Mouse (Mus musculus) intestine, postnatal 0 days (tissue): Measurements from ENCODE around the gene Rnf144b. TPM values are rescaled to one million over a fixed set of nuclear protein-coding genes. Genes with fewer than 3 reads are reported as not detected.

Experiments used
- ATAC-seq: fragments of 200-750 bp; cut with Nextera tagmentation; 2 replicates; pipeline ENCODE4 v1.8.0; 2017; ENCODE audit warnings: mild to moderate bottlenecking, moderate TSS enrichment, moderate library complexity
- H3K27ac ChIP-seq: fragments of 300-500 bp; sonication (generic); 2 replicates; pipeline ENCODE4 v1.5.1; 2014; ENCODE audit warnings: mild to moderate bottlenecking, low read depth, low read length, moderate library complexity
- H3K27me3 ChIP-seq: fragments of 300-500 bp; sonication (generic); replicated peaks from 2 replicates; pipeline ENCODE4 v1.6.1; 2014; ENCODE audit warnings: low read length, mixed read lengths; ENCODE audit not compliant: control insufficient read depth, insufficient read depth
- H3K36me3 ChIP-seq: fragments of 300-500 bp; sonication (generic); 2 replicates; pipeline ENCODE4 v1.6.1; 2014; ENCODE audit warnings: mild to moderate bottlenecking, moderate library complexity; ENCODE audit not compliant: control insufficient read depth, insufficient read depth
- H3K4me1 ChIP-seq: fragments of 300-500 bp; sonication (generic); replicated peaks from 2 replicates; pipeline ENCODE4 v1.6.1; 2014; ENCODE audit warnings: antibody characterized with exemption, low read length, mixed read lengths; ENCODE audit not compliant: control insufficient read depth, insufficient read depth
- H3K4me2 ChIP-seq: fragments of 300-500 bp; sonication (generic); replicated peaks from 2 replicates; pipeline ENCODE4 v1.6.1; 2014; ENCODE audit warnings: low read depth, mild to moderate bottlenecking, moderate library complexity
- H3K4me3 ChIP-seq: fragments of 300-500 bp; sonication (generic); 2 replicates; pipeline ENCODE4 v1.5.1; 2014; ENCODE audit warnings: low read depth, low read length
- H3K9ac ChIP-seq: fragments of 300-500 bp; sonication (generic); 2 replicates; pipeline ENCODE4 v1.6.1; 2014; ENCODE audit warnings: mild to moderate bottlenecking, low read depth, low read length
- H3K9me3 ChIP-seq: fragments of 300-500 bp; sonication (generic); 2 replicates; pipeline ENCODE4 v1.6.1; 2016; ENCODE audit warnings: mixed run types; ENCODE audit not compliant: control insufficient read depth
- CTCF ChIP-seq: sonication (generic); IDR thresholded peaks from 2 replicates; pipeline ENCODE4 v1.5.1; 2016; ENCODE audit warnings: low read depth, mild to moderate bottlenecking, control low read depth, antibody characterized with exemption, moderate library complexity
- WGBS: fragments of 180-500 bp; shearing (Covaris S2); extraction: QIAGEN DNeasy Blood & Tissue Kit; methylation state at CpG from one replicate; pipeline ENCODE4 v1.1.7; 2014; 5-methylcytosine and 5-hydroxymethylcytosine counted together
- polyA plus RNA-seq: library from polyadenylated mRNA; unstranded; fragments of >200 nt; fragmentation: Nextera tagmentation; extraction: Ambion mirVana; gene quantifications from 2 replicates; pipeline ENCODE4 v1.2.1, GENCODE M21; 2015

Gene Rnf144b
- polyA plus RNA-seq, 1 experiment from 2014 or later, result 1.7 TPM

- no peak for ATAC-seq
- no peak for TF ChIP-seq CTCF
Measured at GRCm38 (mm10) chr13:47215815-47216585, 93.5 kb downstream of the Rnf144b start.

GRCm38 (mm10) chr13:47217107-47217571 lies 94.7 kb downstream of the Rnf144b start:
- WGBS, result 70% methylated on average over 5 of the region's 5 CpGs
- no peak overlapping the region for H3K4me3 ChIP-seq
- no peak for ATAC-seq

More at GRCm38 (mm10) chr13:47215815-47216585, 93.5 kb downstream of the Rnf144b start:
- no peak overlapping the region for H3K27ac ChIP-seq
- H3K27me3 ChIP-seq, result no peaks in the 10 kb centered on the region
- no peaks in the 10 kb centered on the region for H3K9me3 ChIP-seq
- no peak overlapping the region for H3K4me3 ChIP-seq
- WGBS, result 80% methylated on average over 20 of the region's 20 CpGs
- H3K4me1 ChIP-seq, result no peaks in the 10 kb centered on the region
- no peaks in the 10 kb centered on the region for H3K36me3 ChIP-seq
- no peak overlapping the region for H3K4me2 ChIP-seq
- no peak overlapping the region for H3K9ac ChIP-seq

GRCm38 (mm10) chr13:47218351-47218750 lies 95.9 kb downstream of the Rnf144b start:
- no peaks in the 10 kb centered on the region for H3K27me3 ChIP-seq
- no peak for ATAC-seq
- H3K27ac ChIP-seq, result no peak overlapping the region
- no peak overlapping the region for H3K4me3 ChIP-seq
- 70% methylated on average over 6 of the region's 6 CpGs for WGBS
- H3K9me3 ChIP-seq, result no peaks in the 10 kb centered on the region
- TF ChIP-seq CTCF, result no peak
- H3K4me1 ChIP-seq, result no peaks in the 10 kb centered on the region
- H3K4me2 ChIP-seq, result no peak overlapping the region
- no peaks in the 10 kb centered on the region for H3K36me3 ChIP-seq
- H3K9ac ChIP-seq, result no peak overlapping the region

More at GRCm38 (mm10) chr13:47217107-47217571, 94.7 kb downstream of the Rnf144b start:
- H3K9ac ChIP-seq, result no peak overlapping the region
- 0 out of 2 replicates have a peak overlapping the region, but pooled peaks have one; percentile 1 for H3K27ac ChIP-seq
- H3K36me3 ChIP-seq, result no peaks in the 10 kb centered on the region
- no peak overlapping the region for H3K4me2 ChIP-seq
- H3K9me3 ChIP-seq, result no peaks in the 10 kb centered on the region
- no peak for TF ChIP-seq CTCF
- no peaks in the 10 kb centered on the region for H3K4me1 ChIP-seq
- H3K27me3 ChIP-seq, result no peaks in the 10 kb centered on the region

GRCm38 (mm10) chr13:47220426-47220825 lies 98.0 kb downstream of the Rnf144b start:
- H3K9me3 ChIP-seq, result no peaks in the 10 kb centered on the region
- H3K4me1 ChIP-seq, result no peaks in the 10 kb centered on the region
- H3K36me3 ChIP-seq, result no peaks in the 10 kb centered on the region
- no peak overlapping the region for H3K27ac ChIP-seq
- no peak overlapping the region for H3K4me2 ChIP-seq
- no peak for TF ChIP-seq CTCF
- ATAC-seq, result no peak
- 56% methylated on average over 10 of the region's 10 CpGs for WGBS
- no peak overlapping the region for H3K9ac ChIP-seq
- no peaks in the 10 kb centered on the region for H3K27me3 ChIP-seq
- no peak overlapping the region for H3K4me3 ChIP-seq

GRCm38 (mm10) chr13:47223576-47224538 lies 101.4 kb downstream of the Rnf144b start:
- Histone ChIP-seq H3K4me3 (no peak overlapping the region), H3K27ac (no peak overlapping the region), H3K36me3 (no peaks in the 10 kb centered on the region), H3K9me3 (no peaks in the 10 kb centered on the region), H3K4me1 (no peaks in the 10 kb centered on the region), H3K4me2 (no peak overlapping the region), H3K27me3 (no peaks in the 10 kb centered on the region), H3K9ac (no peak overlapping the region)
- WGBS, result 75% methylated on average over 18 of the region's 18 CpGs
- ATAC-seq, result no peak
- TF ChIP-seq CTCF, result no peak
